Mouse (Mus musculus) heart, adult 2 months (tissue): ENCODE measurements around the gene Hdhd5. TPM values are rescaled to one million over a fixed set of nuclear protein-coding genes. Genes with fewer than 3 reads are reported as not detected.

Experiments used
- DNase-seq, 2 experiments: peaks; one replicate each; pipeline ENCODE4 v3.0.0; 2021
- H3K27ac ChIP-seq: fragments of 200-600 bp; 2 replicates; pipeline ENCODE4 v1.8.1; 2022
- H3K27me3 ChIP-seq: fragments of 200-500 bp; 2 replicates; pipeline ENCODE4 v1.6.1; 2012; ENCODE audit warnings: mild to moderate bottlenecking, low read length, inconsistent platforms, mixed read lengths; ENCODE audit not compliant: control insufficient read depth, insufficient read depth
- H3K36me3 ChIP-seq: fragments of 200-500 bp; 2 replicates; pipeline ENCODE4 v1.6.1; 2012; ENCODE audit warnings: low read length, inconsistent platforms; ENCODE audit not compliant: control insufficient read depth, insufficient read depth
- H3K4me1 ChIP-seq: fragments of 200-500 bp; 2 replicates; pipeline ENCODE4 v1.6.1; 2011; ENCODE audit warnings: low read length; ENCODE audit not compliant: control insufficient read depth, insufficient read depth
- H3K4me3 ChIP-seq: fragments of 200-600 bp; 2 replicates; pipeline ENCODE4 v1.8.1; 2022
- H3K79me2 ChIP-seq: fragments of 200-500 bp; replicated peaks from 2 replicates; pipeline ENCODE4 v1.6.1; 2012; ENCODE audit warnings: mild to moderate bottlenecking, inconsistent platforms, low read length, moderate library complexity, mixed read lengths; ENCODE audit not compliant: control insufficient read depth, insufficient read depth
- H3K9ac ChIP-seq: fragments of 200-500 bp; 2 replicates; pipeline ENCODE4 v1.6.1; 2012; ENCODE audit warnings: low read depth, mild to moderate bottlenecking, control low read depth, inconsistent platforms, low read length, mixed read lengths
- CTCF ChIP-seq: fragments of 200-600 bp; IDR thresholded peaks from 2 replicates; pipeline ENCODE4 v1.8.1; 2022; ENCODE audit warnings: antibody characterized with exemption, mild to moderate bottlenecking, moderate library complexity
- EP300 ChIP-seq: fragments of 200-500 bp; IDR thresholded peaks from 2 replicates; pipeline ENCODE4 v1.6.1; 2011; ENCODE audit warnings: low read depth, low read length, control low read depth; ENCODE audit not compliant: insufficient read depth
- POLR2A ChIP-seq: fragments of 200-500 bp; IDR thresholded peaks from 2 replicates; pipeline ENCODE4 v1.6.1; 2011; ENCODE audit warnings: mild to moderate bottlenecking, low read depth, low read length, control low read depth; ENCODE audit not compliant: insufficient read depth
- WGBS: fragments of 180-500 bp; shearing (Covaris S2); methylation state at CpG from one replicate; pipeline ENCODE4 v1.1.7; 2018; 5-methylcytosine and 5-hydroxymethylcytosine counted together
- intact Hi-C: fragments of 180-260 bp; cut with DNase I; formaldehyde crosslinking; loops from one replicate; pipeline ENCODE4 v1.15.1; 2025
- polyA plus RNA-seq: library from polyadenylated mRNA; depleted of rRNA; stranded (reverse); fragments of >200 nt; gene quantifications from 2 replicates; pipeline ENCODE4 v1.2.3, GENCODE M21; 2012
- total RNA-seq, 2 experiments: library from RNA; stranded (reverse); gene quantifications; 2 replicates each; pipeline ENCODE4 v1.2.3; 2021

The Hdhd5 gene
- total and polyA plus RNA-seq, 3 experiments: 17.1 to 29.9 (median 18.4) TPM

DNA sequence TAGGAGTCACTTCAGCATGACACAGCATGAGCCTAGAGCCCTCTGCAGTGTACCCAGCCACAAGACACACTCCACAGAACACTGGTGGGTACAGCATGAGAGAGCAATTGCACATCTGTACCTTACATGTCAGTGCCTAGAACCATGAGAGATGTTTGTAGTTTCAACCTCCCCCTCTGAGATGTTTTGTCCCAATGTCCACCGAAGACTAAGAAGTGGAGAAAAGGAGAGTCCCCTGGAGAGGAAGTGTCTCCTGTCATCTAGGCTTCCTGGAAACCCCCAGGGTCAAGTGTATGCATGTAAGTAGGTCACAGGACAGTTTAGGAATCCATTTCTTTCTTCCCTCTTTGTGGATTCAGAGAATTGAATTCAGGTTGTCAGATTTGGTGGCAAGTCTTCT, 41.3 kb upstream of the Hdhd5 start:
- no peaks in the 10 kb centered on the region for H3K27me3 ChIP-seq
- H3K27ac ChIP-seq: no peak overlapping the region
- H3K36me3 ChIP-seq: no peaks in the 10 kb centered on the region
- no peaks in the 10 kb centered on the region for H3K79me2 ChIP-seq
- no peaks in the 10 kb centered on the region; the same call in 1 of the 2 replicates for H3K4me1 ChIP-seq
- no peak for TF ChIP-seq POLR2A
- no peak for TF ChIP-seq EP300
- no peak for TF ChIP-seq CTCF
- intact Hi-C loops: no loop called here
- H3K4me3 ChIP-seq: no peak overlapping the region
- DNase-seq: no peak
- H3K9ac ChIP-seq: no peak overlapping the region
- WGBS: 15% methylated on average over 1 of the region's 1 CpGs

GRCm38 (mm10) chr6:120568257-120568656, 37.1 kb upstream of the Hdhd5 start:
- TF ChIP-seq CTCF: no peak
- TF ChIP-seq EP300: no peak
- no peak for TF ChIP-seq POLR2A
- H3K79me2 ChIP-seq: no peaks in the 10 kb centered on the region
- no peaks in the 10 kb centered on the region; the same call in 1 of the 2 replicates for H3K4me1 ChIP-seq
- 85% methylated on average over 1 of the region's 1 CpGs for WGBS
- H3K9ac ChIP-seq: no peak overlapping the region
- no peaks in the 10 kb centered on the region for H3K36me3 ChIP-seq
- no peak overlapping the region for H3K27ac ChIP-seq
- intact Hi-C loops: no loop called here
- H3K4me3 ChIP-seq: no peak overlapping the region
- H3K27me3 ChIP-seq: no peaks in the 10 kb centered on the region
- no peak for DNase-seq

- Histone ChIP-seq H3K4me3 (no peak overlapping the region; the same call in 1 of the 2 replicates), H3K27me3 (no peaks in the 10 kb centered on the region), H3K36me3 (no peaks in the 10 kb centered on the region), H3K79me2 (no peaks in the 10 kb centered on the region), H3K4me1 (no peaks in the 10 kb centered on the region; the same call in 1 of the 2 replicates), H3K9ac (no peak overlapping the region), H3K27ac (peak overlapping the region; percentile 77)
- peak; percentile 58 to 74 for DNase-seq
- TF ChIP-seq CTCF (peak; percentile 32), POLR2A (no peak)
- 57% methylated on average over 18 of the region's 18 CpGs for WGBS
- intact Hi-C loops: no loop called here
These were observed 36.1 kb upstream of the Hdhd5 start for GRCm38 (mm10) chr6:120566911-120567909.

- WGBS: 86% methylated on average over 8 of the region's 8 CpGs
- intact Hi-C loops: no loop called here
- no peak for DNase-seq
These were observed 25.5 kb upstream of the Hdhd5 start for GRCm38 (mm10) chr6:120556641-120557040.

GRCm38 (mm10) chr6:120555983-120556567, 25.0 kb upstream of the Hdhd5 start:
- TF ChIP-seq EP300 (no peak), POLR2A (no peak), CTCF (no peak)
- 67% methylated on average over 6 of the region's 6 CpGs for WGBS
- intact Hi-C loops: no loop called here
- H3K27ac ChIP-seq: no peak overlapping the region
- no peak for DNase-seq
- H3K4me3 ChIP-seq: no peak overlapping the region
- no peaks in the 10 kb centered on the region for H3K36me3 ChIP-seq
- H3K27me3 ChIP-seq: no peaks in the 10 kb centered on the region
- H3K9ac ChIP-seq: no peak overlapping the region
- H3K79me2 ChIP-seq: no peaks in the 10 kb centered on the region
- H3K4me1 ChIP-seq: no peaks in the 10 kb centered on the region

More at GRCm38 (mm10) chr6:120556641-120557040, 25.5 kb upstream of the Hdhd5 start:
- Histone ChIP-seq H3K27me3 (no peaks in the 10 kb centered on the region), H3K9ac (no peak overlapping the region), H3K4me3 (no peak overlapping the region), H3K4me1 (no peaks in the 10 kb centered on the region), H3K36me3 (no peaks in the 10 kb centered on the region), H3K27ac (no peak overlapping the region), H3K79me2 (no peaks in the 10 kb centered on the region)
- TF ChIP-seq EP300: no peak
- no peak for TF ChIP-seq POLR2A
- no peak for TF ChIP-seq CTCF

- H3K79me2 ChIP-seq: no peaks in the 10 kb centered on the region
- 61% methylated on average over 1 of the region's 1 CpGs for WGBS
These were observed 24.0 kb upstream of the Hdhd5 start for GRCm38 (mm10) chr6:120555152-120555551.

More at GRCm38 (mm10) chr6:120555152-120555551, 24.0 kb upstream of the Hdhd5 start:
- Histone ChIP-seq H3K4me3 (no peak overlapping the region), H3K4me1 (no peaks in the 10 kb centered on the region), H3K27me3 (no peaks in the 10 kb centered on the region), H3K9ac (no peak overlapping the region), H3K36me3 (no peaks in the 10 kb centered on the region), H3K27ac (no peak overlapping the region)
- TF ChIP-seq POLR2A (no peak), EP300 (no peak), CTCF (no peak)
- DNase-seq: no peak
- intact Hi-C loops: no loop called here
